Mouse (Mus musculus) thymus, postnatal 0 days (tissue): ENCODE data around the gene Rpl35a. TPM values are rescaled to one million over a fixed set of nuclear protein-coding genes. Genes with fewer than 3 reads are reported as not detected.
"Not testable (repeated sequence)": the region's sequence is repeated elsewhere in the genome, so short reads cannot be mapped to it uniquely, and the experiment has no call there.

Source experiments
- DNase-seq: peaks from one replicate; pipeline ENCODE4 v3.0.0-alpha.2; 2015; ENCODE audit warnings: low spot score
- polyA plus RNA-seq: library from polyadenylated mRNA; unstranded; fragments of >200 nt; fragmentation: Nextera tagmentation; extraction: Ambion mirVana; gene quantifications from 2 replicates; pipeline ENCODE4 v1.2.1, GENCODE M21; 2015

Gene Rpl35a
- polyA plus RNA-seq, 1 experiment from 2014 or later, result 1,296 TPM

DNA sequence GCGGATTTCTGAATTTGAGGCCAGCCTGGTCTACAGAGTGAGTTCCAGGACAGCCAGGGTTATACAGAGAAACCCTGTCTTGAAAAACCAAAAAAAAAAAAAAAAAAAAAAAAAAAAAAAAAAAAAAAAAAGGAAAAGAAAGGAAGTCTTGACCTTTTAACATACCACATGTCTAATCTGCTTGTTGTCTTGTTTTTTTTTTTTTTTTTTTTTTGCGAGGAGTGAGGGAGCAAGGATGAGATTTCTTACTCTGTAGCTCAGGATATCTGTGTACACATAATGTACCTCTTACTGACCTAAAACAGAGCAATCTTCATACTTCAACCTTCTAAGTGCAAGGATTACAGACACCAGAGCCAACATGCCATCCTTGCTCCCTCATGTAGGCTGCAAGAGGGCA, 1.3 kb upstream of the Rpl35a start:
- not testable (repeated sequence) for DNase-seq

DNA sequence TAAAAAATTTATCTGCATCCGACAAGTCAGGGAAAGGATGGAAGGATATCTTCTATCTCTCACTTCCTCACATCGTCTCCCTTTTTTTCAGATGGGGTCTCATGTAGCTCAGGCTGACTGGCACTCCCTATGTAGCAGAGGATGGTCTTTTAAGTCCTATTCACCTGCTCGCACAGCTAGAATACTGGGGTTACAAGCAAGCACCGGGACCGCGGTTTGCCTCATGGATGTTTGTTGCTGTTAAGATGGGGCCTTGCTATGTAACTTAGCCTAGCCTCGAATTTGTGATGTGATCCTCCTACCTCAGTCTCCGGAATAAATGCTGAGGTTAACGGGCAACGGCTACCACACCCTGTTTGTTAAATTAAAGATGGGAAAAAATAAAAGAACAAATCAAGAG, 598 bp upstream of the Rpl35a start:
- no peak for DNase-seq

GRCm38 (mm10) chr16:33056786-33057185, 533 bp downstream of the Rpl35a start:
- no peak for DNase-seq

DNA sequence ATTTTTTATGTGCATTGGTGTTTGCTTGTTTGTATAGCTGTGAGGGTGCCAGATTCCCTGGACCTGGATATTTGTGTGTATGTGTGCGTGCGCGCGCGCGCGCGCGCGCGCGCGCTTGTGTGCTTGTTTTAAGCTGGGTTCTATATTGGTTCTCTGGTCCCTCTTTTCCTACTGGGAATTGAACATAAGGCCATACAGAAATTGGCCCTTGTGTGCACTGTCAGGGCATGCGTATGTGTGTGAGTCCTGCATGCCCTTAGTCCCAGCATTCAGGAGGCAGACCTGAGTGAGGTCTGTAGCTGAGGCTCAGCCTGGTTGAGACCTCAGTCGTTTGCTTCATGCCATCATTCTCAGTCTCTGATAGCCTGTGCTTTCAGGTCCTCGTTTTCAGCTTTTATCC, 1.8 kb downstream of the Rpl35a start:
- no peak for DNase-seq

DNA sequence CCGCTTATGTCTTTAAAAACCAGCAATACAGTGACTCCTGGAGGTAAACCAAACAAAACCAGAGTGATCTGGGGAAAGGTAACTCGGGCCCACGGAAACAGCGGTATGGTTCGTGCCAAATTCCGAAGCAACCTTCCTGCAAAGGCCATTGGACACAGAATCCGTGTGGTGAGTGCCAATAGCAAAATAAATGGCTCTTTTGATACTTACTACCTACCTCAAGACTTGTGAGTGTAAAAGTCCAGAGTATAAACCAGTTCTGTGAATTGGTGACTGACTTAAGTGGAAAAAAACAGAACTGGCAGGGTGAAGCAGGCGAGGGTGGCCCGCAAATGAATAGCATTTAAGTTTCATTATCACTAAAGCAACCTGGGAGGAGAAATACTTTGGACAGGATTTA, 2.4 kb downstream of the Rpl35a start:
- not testable (repeated sequence) for DNase-seq

DNA sequence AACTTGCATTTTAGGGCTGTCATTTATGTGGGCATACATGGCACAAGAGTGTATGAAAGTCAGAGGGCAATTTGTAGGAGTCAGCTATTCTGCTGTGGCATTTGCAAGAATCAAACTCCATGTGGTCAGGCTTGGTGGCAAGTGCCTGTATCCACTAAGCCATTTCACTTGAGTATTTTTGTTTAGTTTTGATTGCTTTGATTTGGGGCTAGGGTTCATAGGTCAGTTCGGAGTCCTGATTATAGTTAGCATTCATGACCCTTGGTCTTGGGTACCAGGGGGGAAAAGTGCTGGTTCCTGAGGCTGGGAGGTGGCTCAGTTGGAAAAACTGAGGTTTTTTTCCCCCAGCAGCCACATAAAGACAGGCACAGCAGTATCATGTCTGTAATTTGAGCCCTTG, 3.2 kb downstream of the Rpl35a start:
- no peak for DNase-seq

GRCm38 (mm10) chr16:33060926-33061325, 4.7 kb downstream of the Rpl35a start:
- no peak for DNase-seq

GRCm38 (mm10) chr16:33061400-33061799, 5.1 kb downstream of the Rpl35a start:
- no peak for DNase-seq

DNA sequence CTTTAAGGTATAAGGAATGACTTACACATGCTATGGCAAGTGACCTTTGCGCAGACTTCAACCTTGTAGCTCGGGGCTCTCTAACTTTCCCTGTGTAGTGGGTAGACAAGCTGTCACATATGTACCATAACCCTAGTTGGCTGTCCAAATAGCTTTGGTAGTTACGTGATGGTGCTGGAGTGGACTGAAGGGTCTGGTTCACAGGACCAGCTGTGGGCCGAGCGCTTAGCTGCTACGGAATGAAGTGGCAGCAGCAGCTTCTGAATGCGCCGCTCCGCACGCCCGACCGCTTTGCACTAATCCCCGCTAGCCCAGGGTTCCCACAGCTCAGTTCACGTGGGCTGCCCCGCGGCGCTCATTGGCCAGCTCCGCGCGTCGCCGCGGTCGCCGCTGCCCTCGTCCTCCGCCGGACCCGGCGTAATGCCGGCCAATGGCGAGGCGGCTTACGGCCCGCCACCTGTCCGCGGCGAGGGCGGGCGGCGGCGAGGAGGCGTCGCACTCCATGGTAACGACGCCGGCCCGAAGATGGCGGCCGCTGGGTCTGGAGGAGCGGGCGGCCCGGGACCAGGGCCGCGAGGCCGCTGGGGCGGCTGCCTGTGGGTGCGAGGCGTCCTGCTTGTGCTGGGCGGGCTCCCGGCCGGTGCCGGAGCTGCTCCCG, 5.9 kb downstream of the Rpl35a start, which contains the start of gene Lmln:
TSS of gene Lmln (plus strand) at position 498 of the 658 bp plus-strand sequence.
- DNase-seq, result peak; percentile 55

DNA sequence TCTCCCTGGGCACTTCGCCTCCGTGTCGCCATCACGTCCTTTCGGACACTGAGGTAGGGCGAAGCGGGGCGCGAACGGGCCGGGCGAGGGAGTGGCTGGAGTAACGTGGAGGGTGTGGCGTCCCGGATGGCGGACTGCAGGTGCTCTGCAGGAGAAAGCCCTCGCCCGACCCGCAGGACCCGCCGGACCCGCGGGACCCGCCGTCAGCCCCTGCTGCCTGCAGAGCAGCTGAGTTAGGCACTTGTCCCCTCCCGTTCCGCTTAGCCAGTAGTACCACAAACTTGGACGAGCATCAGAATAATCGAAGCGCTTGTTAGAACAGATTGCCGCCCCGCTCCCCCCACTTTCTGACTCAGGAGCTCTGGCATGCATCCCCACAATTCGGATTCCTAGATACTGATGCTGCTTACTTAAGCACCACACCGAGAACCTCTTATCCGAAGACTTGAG, 6.5 kb downstream of the Rpl35a start:
- no peak for DNase-seq

GRCm38 (mm10) chr16:33063267-33063666, 7.0 kb downstream of the Rpl35a start:
- DNase-seq, result no peak

DNA sequence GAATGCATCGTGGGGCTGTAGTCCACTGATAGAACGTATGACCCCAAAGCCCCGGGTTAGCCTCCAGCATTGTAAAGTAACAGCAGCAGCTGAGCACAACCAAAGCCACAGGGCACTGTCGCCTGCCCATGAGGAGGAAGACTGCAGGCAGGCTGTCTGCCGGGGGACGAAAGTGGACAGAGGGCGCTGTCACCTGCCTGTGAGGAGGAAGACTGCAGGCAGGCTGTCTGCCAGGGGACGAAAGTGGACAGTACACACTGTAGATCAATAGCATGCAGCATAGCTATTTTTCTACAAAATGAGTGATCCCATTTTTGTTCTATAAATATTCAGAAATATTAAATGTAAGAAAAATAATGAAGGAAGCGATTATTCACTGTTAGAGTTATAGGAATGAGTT, 8.4 kb downstream of the Rpl35a start:
- DNase-seq, result no peak

DNA sequence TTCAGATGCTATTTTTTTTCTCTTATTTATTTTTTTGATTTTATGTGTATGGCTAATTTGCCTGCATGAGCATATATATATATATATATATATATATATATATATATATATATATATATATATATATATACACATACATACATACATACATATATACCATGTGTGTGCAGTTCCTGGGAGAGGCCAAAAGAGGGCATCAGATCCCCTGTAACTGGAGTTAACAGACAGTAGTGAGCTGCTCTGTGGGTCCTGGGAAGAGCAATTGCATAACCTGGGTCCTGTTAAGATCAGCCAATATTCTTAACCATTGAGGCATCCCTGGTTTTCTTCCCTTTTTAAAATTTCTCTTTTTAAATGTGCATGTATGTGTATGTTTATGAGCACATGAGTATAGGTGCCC, 14.7 kb downstream of the Rpl35a start:
- DNase-seq, result no peak

DNA sequence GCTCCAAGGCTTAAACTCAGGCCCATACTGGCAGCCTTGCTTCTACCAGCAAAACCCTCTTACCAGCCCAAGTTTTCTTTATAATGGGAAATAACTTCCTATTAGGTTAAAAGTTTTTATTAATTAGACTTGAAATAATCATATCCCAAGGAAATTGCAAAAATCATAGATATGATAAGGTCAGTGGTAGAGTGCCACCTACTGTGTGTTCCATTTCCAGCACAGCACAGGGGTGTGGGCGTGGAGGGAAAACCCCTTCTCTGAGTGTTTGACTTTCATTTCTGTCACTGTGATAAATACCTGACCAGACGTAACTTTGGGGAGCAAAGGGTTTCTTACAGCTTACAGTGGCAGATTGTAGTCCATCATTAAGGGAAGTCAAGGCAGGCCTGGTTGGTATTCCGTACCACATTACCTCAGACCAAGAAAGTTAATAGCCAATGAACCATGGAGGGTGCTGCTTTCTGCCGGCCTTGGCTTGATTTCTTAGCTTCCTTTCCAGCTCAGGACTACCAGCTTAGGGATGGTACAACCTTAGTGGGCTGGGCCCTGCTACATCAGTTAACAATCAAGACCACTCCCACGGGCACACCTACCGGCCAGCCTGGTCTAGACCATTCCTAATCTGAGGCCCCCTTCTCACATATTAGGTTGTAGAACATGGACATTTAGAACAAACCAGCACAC, 16.8 kb downstream of the Rpl35a start:
- no peak for DNase-seq

- no peak for DNase-seq
Observed at GRCm38 (mm10) chr16:33074967-33075366, 18.7 kb downstream of the Rpl35a start.

GRCm38 (mm10) chr16:33076078-33076477, 19.8 kb downstream of the Rpl35a start:
- DNase-seq, result no peak

DNA sequence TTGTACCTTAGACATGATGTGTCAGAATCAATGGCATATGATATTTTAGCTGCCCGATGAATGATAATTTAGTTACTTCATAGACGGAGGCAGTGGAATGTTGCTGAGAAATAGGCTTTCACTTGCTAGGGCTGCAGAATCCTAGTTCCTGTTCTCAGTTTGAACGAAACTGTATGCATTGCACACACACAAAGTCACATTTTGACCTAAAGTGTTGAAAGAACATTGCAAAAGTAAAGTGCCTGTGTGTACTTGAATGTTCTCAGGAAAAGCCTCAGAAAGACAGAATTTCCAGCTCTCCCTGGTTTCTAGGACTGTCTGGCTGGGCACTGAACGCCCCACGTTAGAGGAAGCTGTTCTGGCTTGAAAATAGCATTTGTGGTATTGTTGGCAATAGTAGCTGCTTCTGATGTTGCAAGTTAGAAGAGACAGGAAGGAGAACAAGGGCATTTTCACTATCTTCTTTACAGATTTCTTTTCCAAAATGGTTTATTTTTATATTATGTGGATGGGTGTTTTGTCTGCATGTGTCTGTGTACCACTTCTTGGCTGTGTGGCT, 20.9 kb downstream of the Rpl35a start:
- DNase-seq, result no peak

DNA sequence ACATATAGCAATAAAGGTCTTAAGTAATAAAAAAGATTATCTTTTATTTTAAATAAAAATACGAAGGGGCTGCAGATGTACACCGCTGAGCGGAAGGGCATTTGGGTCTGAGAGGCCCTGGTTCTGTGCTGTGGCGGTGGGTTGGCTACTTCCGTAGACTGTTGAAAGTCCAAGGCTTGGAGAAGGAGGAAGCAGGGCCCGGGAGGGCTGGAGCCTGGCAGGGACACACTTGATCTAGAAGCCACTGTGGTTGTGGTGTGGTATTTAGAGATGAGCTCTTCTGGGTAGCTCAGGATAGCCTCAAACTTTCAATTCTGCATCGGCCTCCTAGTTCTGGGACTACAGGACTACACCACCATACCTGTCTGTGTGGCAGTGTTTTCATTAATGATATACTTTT, 23.8 kb downstream of the Rpl35a start:
- no peak for DNase-seq

DNA sequence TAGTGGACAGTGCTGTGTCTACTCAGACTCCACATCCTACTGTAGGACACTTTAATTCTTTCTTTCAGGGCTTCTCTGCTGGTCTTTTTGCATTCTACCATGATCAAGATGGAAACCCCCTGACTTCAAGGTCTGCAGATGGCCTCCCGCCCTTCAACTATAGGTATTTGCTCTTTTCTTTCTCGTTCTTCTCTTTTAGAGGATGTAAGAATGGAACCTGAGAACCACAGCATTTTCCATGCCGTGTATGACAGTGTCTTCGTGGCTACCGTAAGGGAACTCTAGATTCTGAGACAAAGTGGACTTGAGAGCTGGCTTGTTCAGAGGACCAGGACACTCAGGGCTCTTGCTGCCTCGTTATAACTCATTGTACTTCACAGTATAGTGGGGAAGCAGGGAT, 26.7 kb downstream of the Rpl35a start:
- DNase-seq, result no peak

GRCm38 (mm10) chr16:33083996-33084395, 27.7 kb downstream of the Rpl35a start:
- DNase-seq, result no peak

DNA sequence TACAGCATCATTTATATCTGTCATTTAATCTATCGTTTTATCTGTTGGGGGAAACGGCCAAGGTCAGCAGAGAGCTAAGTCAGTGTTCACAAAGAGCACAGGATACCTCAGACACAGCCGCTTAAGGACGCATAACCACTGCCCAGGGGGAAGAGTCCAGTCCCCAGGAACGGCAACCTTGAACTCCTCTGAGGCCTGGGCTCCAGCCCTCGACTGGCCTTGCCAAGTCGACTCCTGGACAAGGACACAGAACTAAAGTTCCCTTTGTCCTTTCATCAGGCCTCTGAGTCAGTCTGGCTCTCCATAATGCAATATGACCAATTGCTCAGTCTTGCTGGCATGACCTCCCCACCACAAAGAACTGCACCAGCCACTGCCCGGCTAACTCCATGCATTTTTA, 29.4 kb downstream of the Rpl35a start:
- DNase-seq, result no peak
